Mouse (Mus musculus): Measurements from ENCODE around the gene Lrp8. TPM values are rescaled to one million over a fixed set of nuclear protein-coding genes. Genes with fewer than 3 reads are reported as not detected.

The Lrp8 gene
- polyA plus RNA-seq, 1 experiment from 2014 or later, result 0.61 TPM

DNA sequence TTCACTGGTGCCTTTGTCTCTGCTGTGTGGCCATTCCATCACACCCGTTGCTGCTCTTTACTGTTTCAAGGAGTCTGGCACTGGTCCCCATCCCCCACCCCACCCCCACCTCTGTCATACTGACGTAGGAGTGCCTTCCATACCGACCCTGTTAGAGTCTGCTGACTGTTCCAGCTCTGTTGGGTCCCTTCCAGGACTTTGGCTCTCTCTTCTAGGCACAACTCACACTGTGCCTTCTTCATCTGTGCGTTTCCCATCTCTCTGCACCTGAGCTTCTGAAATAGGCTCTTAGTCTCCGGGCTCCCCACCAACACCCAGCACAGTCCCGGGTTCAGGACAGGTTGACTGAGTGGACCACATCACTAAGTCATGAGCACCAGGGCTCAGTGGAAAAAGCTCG is 44.7 kb downstream of the Lrp8 start:
- Histone ChIP-seq H3K36me3 (replicated peaks; ENCODE audit: insufficient read depth, low read length) (no peaks in the 10 kb centered on the region), H3K4me1 (ENCODE audit: insufficient read depth) (no peaks in the 10 kb centered on the region), H3K9ac (replicated peaks) (no peak overlapping the region), H3K9me3 (ENCODE audit: low read length) (no peaks in the 10 kb centered on the region), H3K27ac (ENCODE audit: low read depth) (no peak overlapping the region), H3K4me3 (ENCODE audit: low read depth, low read length) (no peak overlapping the region), H3K4me2 (ENCODE audit: low read depth, low read length) (no peak overlapping the region), H3K27me3 (ENCODE audit: insufficient read depth, low read length) (peaks cover 7% of the 10 kb centered on the region; the same call in 1 of the 2 replicates)
- DNase-seq, result no peak
- TF ChIP-seq EP300 (IDR thresholded peaks at IDR 0.05; ENCODE audit: low read depth), result no peak
- TF ChIP-seq CTCF (IDR thresholded peaks at IDR 0.05; ENCODE audit: low read depth), result no peak
- ATAC-seq, result no peak
- WGBS (ENCODE audit: insufficient replicate concordance), result 59% methylated on average over 7 of the region's 7 CpGs

GRCm38 (mm10) chr4:107848546-107848945 is 46.5 kb downstream of the Lrp8 start:
- no peak overlapping the region for H3K27ac ChIP-seq (ENCODE audit: low read depth)
- no peaks in the 10 kb centered on the region for H3K4me1 ChIP-seq (ENCODE audit: insufficient read depth)
- no peak overlapping the region for H3K4me2 ChIP-seq (ENCODE audit: low read depth, low read length)
- peaks cover 7% of the 10 kb centered on the region; the same call in 1 of the 2 replicates for H3K27me3 ChIP-seq (ENCODE audit: insufficient read depth, low read length)
- 77% methylated on average over 5 of the region's 5 CpGs for WGBS (ENCODE audit: insufficient replicate concordance)
- ATAC-seq (no peak), DNase-seq (no peak)
- no peak overlapping the region for H3K4me3 ChIP-seq (ENCODE audit: low read depth, low read length)
- H3K9me3 ChIP-seq (ENCODE audit: low read length), result no peaks in the 10 kb centered on the region
- no peak overlapping the region for H3K9ac ChIP-seq (replicated peaks)
- TF ChIP-seq CTCF (IDR thresholded peaks at IDR 0.05; ENCODE audit: low read depth) (no peak), EP300 (IDR thresholded peaks at IDR 0.05; ENCODE audit: low read depth) (no peak)
- H3K36me3 ChIP-seq (replicated peaks; ENCODE audit: insufficient read depth, low read length), result no peaks in the 10 kb centered on the region

DNA sequence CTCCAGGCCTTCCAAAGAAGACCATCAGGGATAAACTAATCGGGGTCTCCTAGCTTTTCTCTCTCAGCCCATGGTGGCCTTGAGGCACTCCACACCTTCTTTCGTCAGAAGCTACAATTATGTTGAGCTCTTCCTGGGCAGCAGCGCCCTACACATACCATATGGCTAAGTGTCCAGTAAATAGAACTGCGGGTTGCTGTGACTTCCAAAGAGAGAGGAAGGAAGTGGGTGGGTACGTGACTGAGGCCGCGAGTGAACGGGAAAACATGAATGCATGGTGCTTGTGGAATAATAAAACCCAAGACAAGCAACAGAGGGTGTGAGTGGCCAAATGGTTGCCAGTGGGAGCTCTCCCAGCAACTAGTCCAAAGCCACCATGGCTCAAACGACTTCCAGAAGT is 47.6 kb downstream of the Lrp8 start:
- Histone ChIP-seq H3K9ac (replicated peaks) (no peak overlapping the region), H3K4me1 (ENCODE audit: insufficient read depth) (no peaks in the 10 kb centered on the region), H3K27me3 (ENCODE audit: insufficient read depth, low read length) (peaks cover 7% of the 10 kb centered on the region; the same call in 1 of the 2 replicates), H3K27ac (ENCODE audit: low read depth) (no peak overlapping the region), H3K9me3 (ENCODE audit: low read length) (no peaks in the 10 kb centered on the region), H3K4me2 (ENCODE audit: low read depth, low read length) (no peak overlapping the region), H3K36me3 (replicated peaks; ENCODE audit: insufficient read depth, low read length) (no peaks in the 10 kb centered on the region), H3K4me3 (ENCODE audit: low read depth, low read length) (no peak overlapping the region)
- TF ChIP-seq EP300 (IDR thresholded peaks at IDR 0.05; ENCODE audit: low read depth), result no peak
- TF ChIP-seq CTCF (IDR thresholded peaks at IDR 0.05; ENCODE audit: low read depth), result no peak
- DNase-seq (no peak), ATAC-seq (no peak)
- 52% methylated on average over 9 of the region's 9 CpGs for WGBS (ENCODE audit: insufficient replicate concordance)

DNA sequence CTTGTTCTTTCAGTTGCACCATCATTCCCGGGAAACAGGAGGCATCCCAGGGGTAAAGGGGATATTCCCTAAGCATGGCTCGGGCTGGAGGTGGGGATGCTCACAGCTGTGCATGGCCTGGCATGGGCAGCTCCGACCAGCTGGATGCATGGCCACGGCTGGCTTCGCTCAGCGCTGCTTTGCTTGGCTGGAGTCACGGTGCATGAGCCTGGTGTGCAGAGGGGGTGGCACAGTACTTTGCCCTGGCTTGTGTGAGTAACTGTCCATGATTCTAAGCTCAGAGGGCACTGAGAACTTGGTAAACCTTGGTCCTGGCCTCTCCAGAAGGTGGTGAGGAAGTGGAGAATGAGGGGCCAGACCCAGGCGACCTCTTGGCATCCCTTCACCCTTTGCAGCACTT is 48.0 kb downstream of the Lrp8 start:
- no peak overlapping the region for H3K4me2 ChIP-seq (ENCODE audit: low read depth, low read length)
- no peak for ATAC-seq
- WGBS (ENCODE audit: insufficient replicate concordance), result 78% methylated on average over 8 of the region's 8 CpGs
- no peak overlapping the region for H3K27ac ChIP-seq (ENCODE audit: low read depth)
- H3K4me3 ChIP-seq (ENCODE audit: low read depth, low read length), result no peak overlapping the region
- no peak for DNase-seq
- H3K9ac ChIP-seq (replicated peaks), result no peak overlapping the region
- H3K4me1 ChIP-seq (ENCODE audit: insufficient read depth), result no peaks in the 10 kb centered on the region
- no peaks in the 10 kb centered on the region for H3K36me3 ChIP-seq (replicated peaks; ENCODE audit: insufficient read depth, low read length)
- TF ChIP-seq CTCF (IDR thresholded peaks at IDR 0.05; ENCODE audit: low read depth) (no peak), EP300 (IDR thresholded peaks at IDR 0.05; ENCODE audit: low read depth) (no peak)
- no peaks in the 10 kb centered on the region for H3K9me3 ChIP-seq (ENCODE audit: low read length)
- H3K27me3 ChIP-seq (ENCODE audit: insufficient read depth, low read length), result peaks cover 7% of the 10 kb centered on the region; the same call in 1 of the 2 replicates

DNA sequence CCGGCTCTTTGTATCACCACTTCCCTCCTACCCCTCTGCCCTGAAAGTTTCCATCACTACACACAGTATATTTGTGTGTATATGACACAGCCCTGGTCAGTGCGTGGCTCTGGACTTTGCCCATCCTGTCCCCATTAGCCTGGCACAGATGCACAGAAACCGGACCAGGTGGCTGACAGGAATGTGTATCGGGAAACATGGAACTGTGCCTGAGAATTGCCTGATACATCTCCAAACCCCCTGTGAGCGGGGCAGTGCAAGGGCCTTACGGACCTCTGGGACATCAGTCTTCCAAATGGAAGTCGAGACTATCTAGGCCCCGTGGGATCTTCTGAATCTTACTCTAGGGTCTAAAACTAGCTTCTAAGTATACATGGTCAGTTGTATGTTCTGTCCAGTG is 51.3 kb downstream of the Lrp8 start:
- no peak for ATAC-seq
- H3K4me2 ChIP-seq (ENCODE audit: low read depth, low read length), result no peak overlapping the region
- TF ChIP-seq CTCF (IDR thresholded peaks at IDR 0.05; ENCODE audit: low read depth) (no peak), EP300 (IDR thresholded peaks at IDR 0.05; ENCODE audit: low read depth) (no peak)
- no peak for DNase-seq
- H3K4me1 ChIP-seq (ENCODE audit: insufficient read depth), result no peaks in the 10 kb centered on the region
- WGBS (ENCODE audit: insufficient replicate concordance), result 80% methylated on average over 8 of the region's 8 CpGs
- H3K9ac ChIP-seq (replicated peaks), result no peak overlapping the region
- H3K4me3 ChIP-seq (ENCODE audit: low read depth, low read length), result no peak overlapping the region
- H3K27ac ChIP-seq (ENCODE audit: low read depth), result no peak overlapping the region
- no peaks in the 10 kb centered on the region for H3K36me3 ChIP-seq (replicated peaks; ENCODE audit: insufficient read depth, low read length)
- H3K9me3 ChIP-seq (ENCODE audit: low read length), result no peaks in the 10 kb centered on the region
- no peaks in the 10 kb centered on the region for H3K27me3 ChIP-seq (ENCODE audit: insufficient read depth, low read length)

DNA sequence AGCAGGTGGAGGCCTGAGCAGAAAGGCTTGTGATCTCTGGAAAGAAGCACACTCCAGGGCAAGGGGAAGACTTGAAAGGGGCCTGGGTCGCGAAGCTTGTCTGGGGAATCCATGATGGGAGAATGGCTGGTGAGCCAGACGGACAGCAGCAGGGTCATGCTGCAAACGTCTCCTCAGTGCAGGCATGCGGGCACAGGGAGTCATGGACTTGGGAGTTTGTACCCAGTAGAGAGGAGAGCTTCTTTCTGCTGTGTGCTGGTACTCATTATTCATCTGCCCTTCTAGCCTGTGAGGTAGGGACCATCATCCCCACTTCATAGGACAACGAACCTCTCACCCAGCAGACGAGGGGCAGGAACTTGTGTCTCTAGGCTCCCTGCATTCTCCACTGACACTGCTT is 51.8 kb downstream of the Lrp8 start:
- H3K9ac ChIP-seq (replicated peaks), result no peak overlapping the region
- 80% methylated on average over 7 of the region's 7 CpGs for WGBS (ENCODE audit: insufficient replicate concordance)
- DNase-seq (no peak), ATAC-seq (no peak)
- no peak overlapping the region for H3K4me3 ChIP-seq (ENCODE audit: low read depth, low read length)
- H3K27me3 ChIP-seq (ENCODE audit: insufficient read depth, low read length), result no peaks in the 10 kb centered on the region
- no peak overlapping the region for H3K4me2 ChIP-seq (ENCODE audit: low read depth, low read length)
- H3K4me1 ChIP-seq (ENCODE audit: insufficient read depth), result no peaks in the 10 kb centered on the region
- H3K36me3 ChIP-seq (replicated peaks; ENCODE audit: insufficient read depth, low read length), result no peaks in the 10 kb centered on the region
- no peaks in the 10 kb centered on the region for H3K9me3 ChIP-seq (ENCODE audit: low read length)
- TF ChIP-seq CTCF (IDR thresholded peaks at IDR 0.05; ENCODE audit: low read depth), result no peak
- no peak for TF ChIP-seq EP300 (IDR thresholded peaks at IDR 0.05; ENCODE audit: low read depth)
- no peak overlapping the region for H3K27ac ChIP-seq (ENCODE audit: low read depth)
